Mouse (Mus musculus): ENCODE results near the gene Jmjd8. TPM values are rescaled to one million over a fixed set of nuclear protein-coding genes. Genes with fewer than 3 reads are reported as not detected.

Gene Jmjd8
- polyA plus RNA-seq, 2 experiments from 2014 or later: 11.4 to 21.9 TPM

DNA sequence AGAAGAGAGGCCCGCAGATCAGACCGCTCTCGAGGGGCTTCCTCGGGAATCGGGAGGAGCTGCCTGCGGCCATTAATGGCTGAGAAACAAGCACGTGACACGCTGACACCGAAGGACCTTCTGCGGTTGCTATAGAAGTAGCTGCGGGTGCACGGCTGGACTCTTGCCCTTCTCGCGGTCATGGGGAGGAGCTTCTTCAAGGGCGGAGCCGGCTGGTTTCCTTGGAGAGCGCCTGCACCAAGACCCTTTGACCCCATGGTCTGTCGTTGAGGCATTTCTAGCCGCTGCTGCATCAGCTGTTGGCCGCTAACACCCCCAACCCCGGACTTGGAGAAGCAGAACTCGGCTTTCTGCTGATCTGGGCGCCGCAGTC, 4.6 kb downstream of the Jmjd8 start, which contains the start of gene Stub1:
Gene Stub1 (minus strand): TSS at position 114 of the 373 bp plus-strand sequence.
- ATAC-seq: no peak

DNA sequence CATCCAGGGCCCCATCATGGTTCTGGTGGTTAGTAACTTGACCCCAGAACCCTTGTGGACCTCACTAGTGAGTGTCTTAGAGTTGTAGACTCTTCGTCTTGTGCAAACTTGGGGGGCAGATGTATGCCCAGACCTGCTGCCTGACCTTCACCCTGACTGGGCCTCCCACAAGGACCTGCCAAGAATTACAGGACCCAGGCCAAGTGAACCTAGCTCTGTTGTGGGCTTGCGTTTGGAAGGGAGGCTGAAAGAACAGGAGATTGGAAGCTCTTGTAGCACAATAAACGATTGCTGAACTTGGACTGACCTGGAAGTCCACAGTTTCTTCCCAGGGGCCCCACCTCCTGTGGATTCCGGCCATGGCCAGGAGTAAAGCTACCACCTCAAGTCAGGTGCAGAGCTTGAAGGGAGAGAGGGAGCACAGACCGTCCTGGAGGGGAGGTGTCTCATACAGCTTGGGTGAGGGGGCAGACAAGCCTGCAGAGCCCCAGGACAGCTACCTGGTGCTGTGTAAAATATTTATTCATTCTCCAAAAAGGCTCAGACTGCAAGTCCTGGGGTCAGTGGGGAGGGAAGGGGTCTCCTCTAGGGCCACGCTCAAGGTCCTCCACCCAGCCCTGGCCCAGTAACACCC, 5.4 kb downstream of the Jmjd8 start:
- ATAC-seq: no peak

DNA sequence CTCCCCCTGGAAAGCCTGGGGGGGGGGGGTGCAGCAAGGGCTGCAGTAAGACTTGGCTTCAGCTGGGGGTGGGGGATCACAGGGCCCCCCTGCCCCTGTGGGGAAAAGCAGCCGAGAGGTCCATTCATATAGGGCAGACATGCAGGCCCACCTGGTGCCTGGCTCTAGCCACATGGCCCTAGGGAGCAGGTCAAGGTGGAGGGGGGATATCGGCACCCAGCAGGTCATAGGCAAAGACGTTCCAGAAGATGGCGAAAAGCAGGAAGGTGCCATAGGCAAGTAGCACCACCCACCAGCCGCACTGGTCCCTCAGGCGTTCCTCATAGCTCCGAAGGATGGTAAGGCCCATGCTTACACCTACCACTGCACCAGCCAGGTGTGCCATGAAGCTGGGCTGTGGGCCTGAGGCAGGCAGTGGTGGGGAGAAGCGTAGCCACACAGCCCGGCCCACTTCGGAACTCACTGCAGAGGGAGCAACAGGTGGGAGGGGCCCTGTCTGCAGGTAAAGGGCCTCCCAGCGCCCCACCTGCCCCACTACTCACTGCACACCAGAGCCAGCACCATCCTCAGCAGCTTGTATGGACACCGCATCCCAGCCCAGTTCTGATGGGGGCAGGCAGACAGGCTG, 6.0 kb downstream of the Jmjd8 start:
- ATAC-seq: no peak

DNA sequence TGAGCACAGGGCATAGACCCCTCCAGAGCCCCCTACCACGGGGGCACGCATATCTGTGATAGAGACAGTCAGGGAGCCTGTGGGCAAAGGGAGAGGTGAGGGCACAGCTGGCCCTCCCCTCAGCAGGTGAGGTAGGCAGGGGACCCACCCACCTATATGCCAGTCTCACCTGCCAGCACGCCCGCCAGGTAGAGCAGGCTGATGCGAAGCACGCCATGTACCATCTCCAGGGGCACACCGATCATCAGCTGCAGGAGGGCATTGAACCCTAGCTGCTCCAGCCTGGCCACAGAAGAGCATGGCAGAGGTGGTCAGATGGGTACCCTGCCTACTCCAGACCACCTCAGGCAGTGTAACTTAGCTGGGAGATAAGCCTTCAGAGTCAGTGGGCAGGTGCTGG, 6.6 kb downstream of the Jmjd8 start:
- ATAC-seq: no peak

DNA sequence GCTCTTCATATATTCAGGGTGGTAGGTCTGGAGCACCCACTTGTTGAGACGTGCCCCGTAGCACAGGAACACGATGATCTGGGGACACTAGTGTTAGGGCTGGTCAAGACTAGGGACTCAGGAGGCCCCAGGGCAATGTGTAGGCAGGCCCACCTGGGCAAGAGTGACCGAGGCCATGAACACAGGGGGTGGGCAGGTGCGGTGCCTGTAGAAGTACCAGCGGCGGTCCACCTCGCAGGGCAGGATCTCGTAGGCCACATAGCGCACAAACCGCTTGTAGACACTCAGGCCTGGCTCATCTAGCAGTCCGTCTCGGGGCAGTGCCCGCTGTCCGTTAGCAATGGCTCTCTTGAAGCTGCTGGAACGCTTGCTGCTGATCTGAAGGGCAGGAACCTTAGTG, 7.1 kb downstream of the Jmjd8 start:
- ATAC-seq: no peak

DNA sequence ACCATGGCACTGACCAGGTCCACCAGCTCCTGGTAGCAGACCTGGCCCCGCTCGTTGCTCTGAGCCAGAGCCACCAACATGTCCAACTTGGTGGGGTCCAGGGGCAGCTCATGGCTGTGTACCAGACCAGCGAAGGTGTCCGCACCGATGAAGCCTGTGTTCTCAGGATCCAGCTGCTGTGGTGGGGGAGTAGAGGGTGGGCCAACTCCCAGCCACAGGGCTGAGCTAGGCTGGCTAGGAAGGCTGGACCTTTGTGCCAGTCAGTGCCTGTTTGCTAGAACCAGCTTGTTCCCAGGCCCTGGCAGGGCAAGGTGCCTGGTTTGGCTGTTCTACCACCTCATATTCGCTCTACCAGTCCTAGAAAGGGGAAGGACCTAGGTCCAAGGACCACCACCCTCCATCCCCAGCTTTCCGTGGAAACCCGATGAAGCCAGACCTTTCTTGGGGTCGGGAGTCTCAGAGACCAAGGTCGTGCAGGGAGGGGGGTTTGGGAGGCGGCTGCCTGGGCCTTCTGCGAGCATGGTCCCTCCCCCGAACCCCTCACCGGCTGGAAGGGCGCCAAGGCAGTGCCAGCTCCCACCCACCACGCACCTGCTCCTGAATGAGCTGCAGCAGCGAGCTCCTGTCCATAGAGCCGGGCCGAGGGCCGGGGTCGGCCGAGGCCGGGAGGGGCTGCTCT, 7.9 kb downstream of the Jmjd8 start:
- no peak for ATAC-seq

DNA sequence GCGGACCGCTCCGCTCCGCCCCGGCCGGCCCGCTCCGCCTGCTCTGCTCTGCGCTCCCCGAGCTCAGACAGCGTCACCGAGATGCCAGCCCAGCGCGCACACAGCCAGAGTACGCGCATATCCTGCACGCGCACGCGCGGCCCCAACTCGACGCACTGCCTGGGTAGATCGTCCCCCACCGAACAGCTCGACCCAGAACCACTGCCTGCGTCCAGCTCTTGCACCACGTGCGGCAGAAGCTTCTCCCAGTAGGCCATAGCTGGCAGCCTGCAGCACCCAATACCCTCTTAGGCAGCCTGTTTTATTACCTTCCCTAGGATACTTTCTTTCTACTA, 8.4 kb downstream of the Jmjd8 start, which contains the start of gene Rhbdl1:
Gene Rhbdl1 (minus strand): TSS at position 220 of the 335 bp plus-strand sequence.
- ATAC-seq: no peak

DNA sequence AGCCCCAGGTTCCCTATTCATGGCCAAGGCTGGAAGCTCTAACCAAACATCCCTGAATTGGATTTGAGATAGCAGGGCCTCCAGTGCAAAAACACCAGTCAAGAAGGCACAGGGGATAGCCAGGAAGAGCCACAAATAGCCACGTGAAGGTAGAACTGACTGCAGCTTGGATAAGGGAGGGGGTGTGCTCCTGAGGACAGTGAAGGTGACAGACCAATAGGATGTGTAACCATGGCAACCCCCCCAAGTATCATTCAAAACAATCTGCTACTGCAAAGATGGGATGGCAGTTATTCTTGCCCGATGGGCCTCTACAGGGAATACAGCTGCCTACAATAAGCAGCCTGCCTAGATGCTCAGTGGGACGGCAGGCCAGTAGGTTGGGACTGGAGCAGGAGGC, 8.9 kb downstream of the Jmjd8 start:
- ATAC-seq: no peak

DNA sequence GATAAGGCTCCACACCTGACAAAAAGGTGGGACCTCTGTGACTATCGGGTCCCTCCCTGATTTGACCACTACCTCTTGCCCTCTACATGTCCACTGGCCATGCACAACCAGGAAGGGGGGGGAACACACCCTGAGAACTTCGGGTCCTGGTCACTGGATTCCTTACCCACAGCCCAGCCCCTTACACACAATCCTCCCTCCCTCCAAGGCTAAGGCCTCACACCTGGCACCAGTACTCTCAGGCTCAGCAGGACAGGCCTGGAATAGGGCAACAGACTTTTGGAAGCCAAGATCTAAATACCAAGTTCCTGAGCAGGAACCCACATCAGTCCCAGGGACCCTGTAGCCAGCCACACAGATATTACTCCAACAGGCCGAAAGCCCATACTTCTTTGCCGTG, 10.2 kb downstream of the Jmjd8 start:
- no peak for ATAC-seq

DNA sequence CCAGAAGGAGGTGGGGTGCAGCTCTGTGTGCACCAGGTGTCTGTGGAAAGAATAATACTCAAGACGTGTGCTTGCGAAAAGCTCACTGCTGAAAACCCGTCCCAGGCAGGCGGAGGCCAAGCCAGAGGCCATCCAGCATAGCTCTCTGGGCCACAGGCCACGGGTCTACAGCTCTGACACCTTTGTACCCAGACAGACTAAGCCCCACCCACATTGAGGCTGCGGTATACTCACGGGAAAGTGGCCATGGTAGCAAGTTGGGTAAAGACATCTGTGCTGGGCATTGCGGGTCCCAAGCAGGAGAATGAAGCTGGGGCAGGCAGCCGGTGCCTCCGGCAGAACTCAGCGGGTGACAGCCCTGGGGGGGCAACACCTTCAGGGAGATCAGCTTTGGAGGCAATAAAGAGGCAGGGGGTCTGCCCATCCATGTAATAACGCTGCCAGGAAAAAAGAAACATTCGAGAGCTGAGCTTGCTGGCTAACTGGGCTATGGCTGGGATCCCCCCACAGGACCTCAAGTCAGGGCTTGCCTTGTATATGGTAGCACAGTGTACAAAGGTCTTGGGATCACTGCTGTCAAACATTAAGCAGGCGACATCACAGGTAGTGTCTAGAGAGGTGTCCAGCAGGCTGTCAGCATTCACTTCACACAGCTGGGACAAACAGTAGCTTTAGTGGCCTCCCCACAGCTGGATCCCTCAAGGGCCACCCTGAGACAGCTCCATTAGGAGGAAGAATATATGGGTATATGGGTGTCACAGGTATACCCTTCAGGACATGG, 11.0 kb downstream of the Jmjd8 start:
- ATAC-seq: no peak

DNA sequence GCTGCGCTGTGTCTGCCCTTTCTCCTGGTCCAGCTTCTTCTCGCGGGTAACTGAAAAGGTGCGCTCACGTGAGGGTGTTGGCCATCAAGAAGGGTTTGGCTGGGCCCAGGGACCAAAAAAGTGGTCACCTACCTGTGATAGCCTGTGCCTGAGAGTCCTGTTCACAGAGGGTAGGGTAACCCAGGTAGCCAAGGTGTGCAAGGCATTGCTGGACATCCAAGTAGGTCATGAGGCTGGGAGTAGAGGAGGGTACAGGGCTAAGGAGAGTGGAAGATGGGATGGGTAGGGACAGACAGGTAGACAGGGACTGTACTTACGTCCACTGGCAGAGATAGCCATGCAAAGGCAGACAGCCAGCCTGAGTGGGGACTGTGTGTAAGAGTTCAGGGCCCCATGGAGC, 11.9 kb downstream of the Jmjd8 start:
- no peak for ATAC-seq

DNA sequence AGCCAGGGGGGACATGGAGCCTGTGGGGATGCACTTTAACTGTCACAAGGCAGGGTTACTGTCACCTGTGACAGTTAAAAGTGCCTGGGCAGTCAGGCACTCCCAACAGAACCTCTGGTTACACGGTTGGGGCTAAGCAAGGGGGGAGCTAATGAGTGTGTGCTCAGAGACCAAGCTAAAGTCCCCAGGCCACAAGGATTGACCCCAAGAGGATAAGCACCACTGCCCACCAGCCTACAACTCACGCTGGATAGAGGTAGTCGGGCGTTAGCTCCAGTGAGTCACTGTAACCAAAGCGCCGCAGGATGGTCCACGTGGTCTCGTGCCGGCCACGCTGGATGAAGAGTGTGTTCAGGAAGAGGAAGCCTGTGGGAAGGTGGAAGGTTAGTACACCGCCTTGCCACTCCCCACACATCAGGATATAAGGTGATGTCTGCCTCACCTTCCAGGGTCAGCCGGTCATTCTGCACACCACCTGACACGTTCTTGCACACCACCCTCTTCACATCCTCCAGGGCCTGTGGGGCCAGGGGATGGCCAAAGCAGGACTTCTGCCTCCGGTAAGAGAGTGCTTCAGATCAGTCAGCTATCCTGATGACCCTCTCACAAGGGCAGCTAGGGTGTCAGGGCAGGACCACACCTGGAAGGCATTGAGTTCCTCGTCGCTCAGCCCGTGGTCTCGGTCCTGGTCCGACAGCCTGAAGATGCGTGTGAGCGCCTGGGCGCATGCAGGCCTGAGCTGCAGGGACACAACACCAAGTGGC, 12.6 kb downstream of the Jmjd8 start, which contains the start of gene Gm20683:
Gene Gm20683 (minus strand): TSS at position 647 of the 764 bp plus-strand sequence.
- ATAC-seq: no peak

DNA sequence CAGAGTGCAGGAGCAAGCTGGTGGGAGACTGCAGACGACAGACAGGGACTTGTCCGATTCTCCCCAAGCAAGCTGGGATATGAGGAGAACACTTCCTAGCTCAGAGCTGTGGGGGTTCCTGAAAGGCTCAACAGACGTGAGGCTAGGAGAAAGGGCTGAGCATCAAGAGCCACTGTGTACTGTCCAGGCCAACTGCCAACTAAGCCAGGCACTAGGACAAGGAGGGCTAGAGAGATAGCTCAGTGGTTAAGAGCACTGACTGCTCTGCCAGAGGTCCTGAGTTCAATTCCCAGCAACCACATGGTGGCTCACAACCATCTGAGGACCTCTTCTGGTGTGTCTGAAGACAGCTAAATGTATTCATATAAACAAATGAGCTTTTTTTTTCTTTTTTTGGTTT, 13.8 kb downstream of the Jmjd8 start:
- no peak for ATAC-seq

DNA sequence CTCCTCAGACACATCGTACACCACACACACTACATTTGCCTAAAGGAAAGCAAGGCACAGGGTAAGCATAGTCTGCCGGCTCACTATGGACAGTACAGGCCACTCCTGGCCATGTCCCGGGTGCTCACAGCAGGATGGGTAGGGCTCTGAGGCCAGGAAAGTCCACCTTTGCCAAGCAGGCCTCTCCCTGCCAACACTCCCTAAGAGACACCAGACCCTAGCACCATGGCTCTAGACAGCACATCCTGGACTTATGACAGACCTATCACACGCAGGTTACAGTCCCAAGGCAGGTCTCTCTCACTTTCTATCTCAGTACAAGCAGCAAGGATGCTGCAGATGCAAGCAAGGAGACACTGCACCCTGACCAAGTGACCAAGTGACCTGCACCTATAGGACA, 14.5 kb downstream of the Jmjd8 start:
- no peak for ATAC-seq

DNA sequence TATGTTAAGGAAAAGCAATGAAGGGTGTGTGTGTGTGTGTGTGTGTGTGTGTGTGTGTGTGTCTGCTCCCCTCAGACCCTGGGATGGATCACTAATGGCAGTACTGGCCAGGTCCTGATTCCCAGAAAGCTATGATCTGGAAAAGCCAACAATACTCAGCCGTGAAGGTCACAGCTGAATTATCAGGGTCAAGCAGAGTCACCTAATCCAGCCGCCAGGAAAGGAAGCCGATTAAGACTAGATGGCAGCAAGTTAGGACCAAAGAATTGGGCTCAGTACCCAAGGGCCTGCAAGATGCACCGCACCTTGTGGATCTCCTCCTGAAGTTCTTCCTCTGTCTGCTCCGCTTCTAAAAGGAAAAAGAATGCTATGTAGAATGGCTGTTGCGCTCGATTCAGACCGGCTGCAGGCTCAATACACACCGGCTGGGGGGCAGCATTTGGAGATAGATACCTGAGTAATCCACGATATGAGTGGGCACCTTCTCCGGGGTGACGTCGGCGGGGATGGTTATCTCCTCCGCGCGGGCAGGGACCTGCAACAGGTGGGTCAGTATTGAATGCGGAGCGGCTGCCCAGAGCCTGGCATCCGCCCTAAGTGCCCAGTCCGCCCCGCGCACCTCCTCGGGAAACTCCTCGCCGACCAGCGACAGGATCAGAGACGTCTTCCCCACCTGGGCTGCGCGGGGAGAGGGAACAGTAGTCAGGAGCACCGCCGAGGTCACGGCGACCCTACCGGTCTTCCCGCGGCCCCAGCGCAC, 15.1 kb downstream of the Jmjd8 start:
- peak; percentile 6 for ATAC-seq

DNA sequence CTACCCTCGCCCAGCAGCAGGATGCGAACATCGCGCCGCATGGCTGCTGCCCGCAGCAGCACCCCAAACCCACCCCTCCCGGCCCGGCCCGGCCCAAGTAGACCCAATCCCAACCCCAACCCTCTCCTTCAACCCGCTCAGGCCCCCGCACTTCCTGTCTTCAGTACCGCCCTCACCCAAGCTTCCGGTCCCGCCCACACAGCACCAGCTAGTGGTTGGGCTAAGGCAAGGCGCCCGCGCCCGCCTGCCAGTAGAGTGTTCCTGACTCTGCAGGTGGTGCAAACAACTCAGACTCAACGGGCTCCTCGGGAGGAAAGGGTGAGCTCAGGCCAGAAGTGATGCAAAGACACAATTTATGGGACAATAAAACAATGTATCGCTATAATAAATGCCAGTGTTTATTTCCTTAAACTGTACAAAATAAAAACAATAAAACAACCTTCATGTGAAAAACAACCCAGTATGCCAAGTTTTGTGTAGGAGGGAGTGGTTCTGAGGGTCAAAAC, 15.8 kb downstream of the Jmjd8 start, which contains the start of gene Rhot2:
Gene Rhot2 (minus strand): TSS at position 456 of the 506 bp plus-strand sequence.
- peak; percentile 100 for ATAC-seq

DNA sequence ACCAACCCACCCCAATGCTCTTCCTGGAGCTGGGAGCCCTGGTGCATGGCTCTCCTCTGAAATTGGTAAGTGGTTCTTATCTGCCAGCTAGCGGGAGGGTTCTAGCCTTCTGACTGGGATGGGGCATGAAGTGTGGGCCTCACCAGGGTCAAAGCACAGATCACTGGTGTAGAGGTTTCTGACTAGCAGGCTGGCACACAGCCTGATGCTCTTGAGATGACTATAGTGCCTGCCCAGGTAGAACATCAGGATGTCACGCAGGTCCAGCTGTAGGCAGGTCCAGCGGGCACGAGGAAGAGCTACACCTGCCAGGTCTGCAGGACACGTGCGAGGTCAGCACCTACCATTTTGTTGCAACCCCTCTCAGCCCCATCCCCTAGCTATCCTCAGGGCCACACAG, 31.6 kb downstream of the Jmjd8 start:
- ATAC-seq: no peak

DNA sequence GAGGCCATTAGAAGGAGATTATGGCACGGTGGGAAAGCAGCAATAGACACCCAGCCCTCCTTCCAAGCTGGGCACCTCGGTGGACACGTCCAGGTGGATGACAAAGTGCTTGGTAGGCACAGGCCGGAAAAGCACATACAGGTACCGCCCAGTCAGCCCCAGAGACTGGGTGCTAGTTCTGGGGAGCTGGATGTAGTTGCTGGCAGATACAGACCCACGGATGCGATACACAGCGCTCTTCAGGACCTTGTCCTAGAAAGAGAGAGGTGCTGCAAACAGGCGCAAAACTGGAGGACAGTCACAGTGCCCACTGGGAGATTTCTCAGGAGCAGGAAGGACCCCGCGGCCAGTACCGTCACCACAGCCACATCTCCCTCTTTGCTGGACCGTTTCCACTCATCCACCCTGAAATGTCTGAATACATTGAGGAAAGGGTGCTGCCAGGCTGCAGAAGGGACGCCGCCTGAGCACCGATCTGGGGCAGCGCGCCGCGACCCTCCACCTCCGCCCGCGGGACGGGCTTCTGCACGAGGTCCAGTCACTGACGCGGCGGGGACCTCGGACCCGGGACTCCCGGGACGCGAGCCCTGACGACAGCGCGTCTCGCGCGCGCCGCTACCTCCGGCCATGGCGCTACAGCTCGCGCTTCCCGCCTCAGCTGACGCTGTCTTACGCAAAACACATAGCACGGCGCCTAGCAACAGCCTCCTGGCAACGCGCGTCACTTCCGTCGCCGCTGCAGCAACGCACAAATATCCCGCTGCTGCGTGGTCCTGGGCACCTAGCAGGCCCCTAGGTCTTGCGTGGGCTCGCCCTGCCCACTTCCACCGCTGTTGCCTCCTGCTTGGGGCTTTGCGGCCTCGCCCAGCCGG, 32.4 kb downstream of the Jmjd8 start, which contains the start of gene Wdr90:
Gene Wdr90 (minus strand): TSS at position 670 of the 872 bp plus-strand sequence.
- ATAC-seq: peak; percentile 99

DNA sequence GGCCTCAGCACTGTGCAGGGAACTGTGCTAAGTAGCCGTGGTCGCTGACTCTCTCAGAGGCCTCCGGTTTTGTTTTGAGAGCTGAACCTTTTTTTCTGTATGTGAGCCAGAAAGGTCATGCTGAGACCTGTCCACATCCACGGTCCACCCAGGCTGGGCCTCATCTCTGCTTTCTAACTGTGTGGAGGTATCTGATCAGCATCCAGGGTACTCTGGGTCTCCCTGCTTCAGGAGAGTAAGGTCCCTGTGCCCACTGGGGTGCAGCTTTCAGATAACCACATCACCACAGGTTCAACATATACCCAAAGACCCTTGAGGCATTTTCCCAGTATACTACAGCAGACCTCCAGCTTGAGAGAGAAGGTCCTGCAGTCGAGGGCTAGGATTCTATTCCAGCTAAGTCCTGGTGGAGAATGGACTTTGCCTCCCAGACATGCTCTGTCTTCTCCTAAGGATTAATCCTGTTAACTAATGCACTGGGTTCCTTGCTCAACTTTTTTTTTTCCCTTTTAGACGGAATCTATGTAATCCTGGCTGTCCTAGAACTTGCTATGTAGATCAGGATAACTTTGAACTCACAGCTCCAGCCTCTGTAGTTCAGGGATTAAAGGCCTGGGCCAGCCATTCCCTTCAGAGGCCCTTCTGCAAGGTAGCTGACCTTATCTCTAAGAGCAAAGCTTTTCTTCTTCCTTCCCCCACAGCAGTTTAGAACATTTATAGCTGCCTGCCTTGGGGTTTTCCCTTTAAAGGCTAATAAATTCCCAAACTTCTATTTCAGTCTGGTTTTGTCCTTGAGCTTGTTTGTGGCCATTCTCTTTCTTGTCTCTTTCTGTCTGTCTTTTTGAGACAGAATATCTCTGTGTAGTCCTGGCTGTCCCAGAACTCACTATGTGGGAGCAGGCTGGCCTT, 33.3 kb downstream of the Jmjd8 start:
- ATAC-seq: peak; percentile 4

Measured in activated CD4-positive, CD25-positive, alpha-beta regulatory T cell, adult 4 months (primary cell).